Mouse (Mus musculus): Measurements from ENCODE around the gene Nnmt.

GRCm38 (mm10) chr9:48613221-48613620 is 8.3 kb upstream of the Nnmt start:
- TF ChIP-seq USF1 (IDR thresholded peaks at IDR 0.05; ENCODE audit: low read depth, low read length) (no peak), ELF1 (IDR thresholded peaks at IDR 0.05; ENCODE audit: low read depth, low read length) (no peak), ZC3H11A (IDR thresholded peaks at IDR 0.05; ENCODE audit: low read depth, low read length) (no peak), CTCF (conservative IDR thresholded peaks at IDR 0.05 in 1 of 2, IDR thresholded peaks at IDR 0.05 in 1 of 2; ENCODE audit: low read depth in 2 of 2, low read length in 2 of 2) (no peak), ZMIZ1 (IDR thresholded peaks at IDR 0.05; ENCODE audit: low read depth, low read length) (no peak), NELFE (IDR thresholded peaks at IDR 0.05; ENCODE audit: low read depth, low read length) (no peak), MAZ (IDR thresholded peaks at IDR 0.05; ENCODE audit: low read depth, low read length) (no peak), PAX5 (IDR thresholded peaks at IDR 0.05; ENCODE audit: low read length) (no peak), MAFK (IDR thresholded peaks at IDR 0.05; ENCODE audit: insufficient replicate concordance, low read length) (no peak), UBTF (IDR thresholded peaks at IDR 0.05; ENCODE audit: low read depth, low read length) (no peak), EP300 (IDR thresholded peaks at IDR 0.05; ENCODE audit: low read length) (no peak), USF2 (conservative IDR thresholded peaks at IDR 0.05; ENCODE audit: low read depth, low read length) (no peak)
